Mouse (Mus musculus) adrenal gland, postnatal 25 days (tissue): ENCODE results near the gene Kcne1. TPM values are rescaled to one million over a fixed set of nuclear protein-coding genes. Genes with fewer than 3 reads are reported as not detected.

ENCODE experiments used
- DNase-seq: peaks from one replicate; pipeline ENCODE4 v3.0.0; 2021; ENCODE audit warnings: mixed read lengths
- total RNA-seq: library from RNA; stranded (reverse); gene quantifications from 2 replicates; pipeline ENCODE4 v1.2.3, GENCODE M21; 2021

Gene Kcne1
- total RNA-seq, 1 experiment from 2014 or later: not detected

DNA sequence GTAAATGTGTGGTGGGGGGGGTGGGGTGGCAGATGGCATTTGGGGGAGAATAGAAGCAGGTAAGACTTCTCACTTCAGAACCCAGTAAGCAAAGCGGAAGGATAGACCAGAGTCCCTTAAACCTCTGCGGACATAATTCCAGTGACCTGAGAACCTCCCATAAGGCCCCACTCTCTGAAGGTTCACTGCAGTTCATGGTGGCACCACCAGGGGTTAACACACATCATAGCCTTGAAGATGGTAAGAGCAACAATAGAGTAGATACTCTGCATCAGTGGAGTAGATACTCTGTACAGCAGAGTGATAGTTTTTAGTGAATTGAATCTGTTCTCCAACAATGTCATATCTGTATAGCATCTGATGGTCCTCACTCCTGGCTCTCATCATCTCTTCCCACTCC lies 53.7 kb downstream of the Kcne1 start:
- no peak for DNase-seq

DNA sequence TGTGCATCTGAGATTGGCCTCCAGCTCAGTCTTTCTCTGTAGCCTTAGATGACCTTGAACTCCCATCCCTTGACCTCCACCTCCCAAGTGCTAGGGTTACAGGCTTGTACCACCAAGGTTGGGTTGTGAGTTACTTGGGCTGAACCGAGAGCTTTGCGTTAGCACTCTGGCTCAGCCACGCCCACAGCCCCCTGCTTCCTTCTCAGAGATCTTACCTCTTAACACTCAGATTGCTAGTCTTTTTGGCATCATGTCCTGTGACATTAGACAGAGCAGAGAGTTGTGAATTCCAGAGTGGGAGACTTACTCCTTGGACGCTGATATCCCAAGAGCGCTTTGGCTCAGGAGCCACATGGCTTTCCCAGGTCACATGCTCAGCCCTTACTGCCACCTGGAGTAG lies 56.8 kb downstream of the Kcne1 start:
- DNase-seq: no peak

DNA sequence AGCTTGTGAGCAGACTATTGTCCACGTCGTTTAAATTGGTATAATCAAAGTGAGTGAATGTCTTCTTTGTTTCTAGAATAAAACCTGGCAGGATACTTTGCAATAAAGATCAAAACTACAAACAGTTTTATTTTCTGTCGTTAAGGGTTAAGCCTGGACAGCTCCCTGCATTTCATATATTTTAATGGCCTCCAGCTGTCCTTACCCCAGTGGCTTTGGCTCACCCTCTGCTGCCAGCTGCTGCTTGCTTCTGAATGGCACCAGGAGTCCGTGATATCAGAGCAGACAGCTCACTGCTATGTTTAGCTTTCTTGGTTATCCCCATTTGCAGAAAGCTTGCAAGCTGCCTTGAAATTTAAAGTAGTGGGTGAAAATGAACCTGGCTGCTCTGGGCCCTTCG lies 57.3 kb downstream of the Kcne1 start:
- DNase-seq: no peak

DNA sequence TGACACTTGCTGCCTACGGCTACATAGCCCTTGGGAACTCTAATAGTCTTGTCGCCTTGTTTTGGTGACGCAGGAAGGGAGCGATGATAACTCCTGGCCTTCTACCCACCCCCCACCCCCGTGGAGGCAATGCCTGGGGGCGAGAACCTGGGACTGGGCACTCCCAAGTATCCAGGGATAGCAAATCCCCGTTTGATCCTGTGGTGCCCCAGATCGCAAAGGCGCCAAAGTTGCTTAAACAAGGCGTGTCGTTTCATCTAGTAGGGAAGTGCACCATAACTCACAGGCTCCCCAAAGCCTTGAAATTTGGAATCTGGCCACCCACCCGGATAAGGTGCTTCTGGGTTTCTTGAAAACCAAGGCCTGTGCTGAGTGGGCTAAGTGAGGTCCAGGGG lies 57.9 kb downstream of the Kcne1 start:
- DNase-seq: peak; percentile 22

DNA sequence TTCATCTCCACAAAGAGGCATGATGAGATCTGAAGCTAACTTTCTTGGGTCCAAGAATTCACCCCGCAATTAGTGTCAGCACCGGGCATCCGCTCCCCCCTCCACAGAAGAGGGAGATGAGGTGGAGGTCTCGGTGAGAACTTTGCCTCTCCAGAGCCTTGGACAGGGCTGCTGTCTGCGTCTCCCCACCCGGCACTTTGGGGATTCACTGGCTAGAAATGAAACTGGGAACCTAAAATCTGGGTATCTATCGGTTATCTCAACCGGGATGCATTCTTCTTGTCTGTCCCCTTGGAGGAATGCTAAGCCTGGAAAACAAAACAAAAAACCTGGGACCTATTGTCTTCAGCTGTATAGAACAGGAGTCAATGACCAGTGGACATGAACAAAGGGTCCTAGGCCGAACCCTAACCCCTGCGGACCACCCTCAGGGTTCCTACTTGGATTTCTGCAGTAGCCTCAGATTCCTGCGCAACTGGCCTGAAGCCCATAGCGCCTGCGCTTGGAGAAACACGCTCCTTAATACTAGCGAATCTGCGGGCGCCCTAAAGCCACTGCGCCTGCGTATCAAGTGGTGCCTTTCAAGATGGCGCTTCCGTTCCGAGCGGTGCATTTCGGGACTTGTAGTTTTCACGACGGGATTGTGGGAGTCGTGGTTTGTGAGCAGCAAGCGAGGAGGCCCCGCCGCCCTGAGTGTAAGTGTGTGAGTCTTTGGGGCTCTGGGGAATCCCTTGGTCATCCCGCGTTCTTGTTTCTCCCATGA lies 58.4 kb downstream of the Kcne1 start, which contains the start of gene Smim11:
Gene Smim11 (plus strand): TSS at position 638 of the 763 bp plus-strand sequence.
- peak; percentile 91 for DNase-seq

Other genes with a start within 250 kb of the Kcne1 start
- not detected in 2 replicates for gene Kcne2, start 67.1 kb downstream of the Kcne1 start, total RNA-seq
- gene Smim11, start 58.2 kb downstream of the Kcne1 start, total RNA-seq: 72.8 and 74.9 TPM in 2 replicates
- not detected in 2 replicates for gene Fam243, start 38.0 kb downstream of the Kcne1 start, total RNA-seq
- 14.7 and 16.2 TPM in 2 replicates for gene Rcan1, start 111.4 kb upstream of the Kcne1 start, total RNA-seq
- not detected in 2 replicates for gene Clic6, start 126.3 kb upstream of the Kcne1 start, total RNA-seq